Mouse (Mus musculus): ENCODE measurements around the gene Tsga10.

- TF ChIP-seq CTCF (IDR thresholded peaks at IDR 0.05; ENCODE audit: borderline replicate concordance, insufficient read depth, low read length) (no peak), POLR2A (IDR thresholded peaks at IDR 0.05; ENCODE audit: low read depth, low read length) (no peak)
These were observed 147.7 kb downstream of the Tsga10 start for GRCm38 (mm10) chr1:37718516-37718915.
